Mouse (Mus musculus) kidney, embryonic 15.5 days (tissue): ENCODE data around the gene Olfr1341. TPM values are rescaled to one million over a fixed set of nuclear protein-coding genes. Genes with fewer than 3 reads are reported as not detected.
A peak's percentile ranks its signal among the peaks of the same experiment; 100 is the strongest.

Experiments used
- ATAC-seq: fragments of 200-750 bp; cut with Nextera tagmentation; replicated peaks from 2 replicates; pipeline ENCODE4 v1.8.0; 2017; ENCODE audit warnings: moderate TSS enrichment; ENCODE audit not compliant: low FRiP score
- H3K27ac ChIP-seq: fragments of 300-500 bp; sonication (generic); 2 replicates; pipeline ENCODE4 v1.5.1; 2015; ENCODE audit warnings: mild to moderate bottlenecking, inconsistent platforms
- H3K27me3 ChIP-seq: fragments of 300-500 bp; sonication (generic); 2 replicates; pipeline ENCODE4 v1.6.1; 2015; ENCODE audit warnings: inconsistent platforms
- H3K36me3 ChIP-seq: fragments of 300-500 bp; sonication (generic); 2 replicates; pipeline ENCODE4 v1.6.1; 2015; ENCODE audit warnings: inconsistent platforms
- H3K4me1 ChIP-seq: fragments of 300-500 bp; sonication (generic); 2 replicates; pipeline ENCODE4 v1.6.1; 2015; ENCODE audit warnings: inconsistent platforms
- H3K4me2 ChIP-seq: fragments of 300-500 bp; sonication (generic); 2 replicates; pipeline ENCODE4 v1.6.1; 2015; ENCODE audit warnings: moderate library complexity, mild to moderate bottlenecking, inconsistent platforms
- H3K4me3 ChIP-seq: fragments of 300-500 bp; sonication (generic); replicated peaks from 2 replicates; pipeline ENCODE4 v1.5.1; 2015; ENCODE audit warnings: mild to moderate bottlenecking, inconsistent platforms
- H3K9ac ChIP-seq: fragments of 300-500 bp; sonication (generic); 2 replicates; pipeline ENCODE4 v1.6.1; 2015; ENCODE audit warnings: mild to moderate bottlenecking, inconsistent platforms
- H3K9me3 ChIP-seq: fragments of 300-500 bp; sonication (generic); replicated peaks from 2 replicates; pipeline ENCODE4 v1.6.1; 2016; ENCODE audit warnings: inconsistent platforms
- WGBS: fragments of 180-500 bp; shearing (Covaris S2); methylation state at CpG from one replicate; pipeline ENCODE4 v1.1.7; 2015; ENCODE audit warnings: mixed read lengths; 5-methylcytosine and 5-hydroxymethylcytosine counted together
- polyA plus RNA-seq: library from polyadenylated mRNA; unstranded; fragments of >200 nt; fragmentation: Nextera tagmentation; extraction: Ambion mirVana; gene quantifications from 2 replicates; pipeline ENCODE4 v1.2.1, GENCODE M21; 2015

Gene Olfr1341
- not detected in 2 replicates for polyA plus RNA-seq

DNA sequence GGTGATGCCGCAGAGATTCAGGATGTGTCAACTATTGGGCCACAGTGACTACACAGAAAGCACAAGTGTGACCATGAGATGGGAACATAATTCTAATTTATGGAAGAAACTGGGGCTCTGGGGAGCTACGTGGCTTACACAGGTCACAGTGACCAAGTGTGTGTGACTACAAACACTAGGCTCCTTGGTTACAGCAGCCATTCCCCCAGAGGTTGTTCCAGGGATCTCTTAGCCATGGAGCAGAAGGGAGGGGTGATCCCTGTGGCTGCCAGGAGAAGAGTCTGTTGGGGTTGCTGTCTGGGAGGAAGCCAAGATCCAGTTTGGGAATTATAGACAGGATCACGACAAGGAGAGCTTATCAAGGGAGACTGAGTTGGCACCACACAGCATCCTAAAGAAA, at the start of gene Olfr1341:
Olfr1341 (plus strand) TSS at position 301 of the 400 bp plus-strand sequence.
- Histone ChIP-seq H3K27ac (no peak within 1 kb of the TSS), H3K4me1 (no peaks in the 10 kb centered on the region), H3K9me3 (no peaks in the 10 kb centered on the region), H3K9ac (no peak within 1 kb of the TSS), H3K4me3 (no peak within 1 kb of the TSS), H3K36me3 (no peaks in the 10 kb centered on the region), H3K4me2 (no peak within 1 kb of the TSS), H3K27me3 (0 out of 2 replicates have a peak, but pooled peaks cover 4% of the 10 kb centered on the region)
- 65% methylated on average over 3 of the region's 3 CpGs for WGBS
- no peak for ATAC-seq

DNA sequence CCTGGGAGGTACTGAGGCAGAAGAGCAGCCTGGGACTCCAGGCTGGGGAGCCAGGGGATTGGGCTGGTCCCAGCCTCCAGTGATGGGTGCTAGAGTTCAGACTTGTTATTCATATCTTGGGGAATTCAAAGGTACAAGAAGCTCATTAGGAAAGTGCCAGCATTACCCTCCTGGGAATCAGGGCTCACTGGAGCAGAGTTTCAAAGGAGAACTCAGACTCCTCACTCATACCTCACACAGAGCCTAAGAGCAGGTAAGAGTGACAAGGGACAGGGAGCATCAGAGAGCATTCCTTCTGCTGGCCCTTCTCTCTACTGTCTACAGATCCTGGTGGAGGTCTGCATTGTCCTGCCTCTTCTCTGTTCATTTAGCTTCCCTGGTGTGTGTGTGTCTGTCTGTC, 44.7 kb upstream of the Olfr1341 start, which contains the start of gene Olfr62:
Olfr62 (plus strand) TSS at position 301 of the 400 bp plus-strand sequence.
- H3K9ac ChIP-seq: no peak within 1 kb of the TSS

GRCm38 (mm10) chr4:118687086-118687485, 16.2 kb upstream of the Olfr1341 start:
- H3K4me2 ChIP-seq: no peak overlapping the region
- no peak for ATAC-seq
- no peak overlapping the region for H3K4me3 ChIP-seq
- H3K36me3 ChIP-seq: no peaks in the 10 kb centered on the region
- 0 out of 2 replicates have a peak, but pooled peaks cover 2% of the 10 kb centered on the region for H3K27me3 ChIP-seq
- 61% methylated on average over 2 of the region's 2 CpGs for WGBS
- H3K9me3 ChIP-seq: no peaks in the 10 kb centered on the region
- H3K27ac ChIP-seq: no peak overlapping the region
- no peaks in the 10 kb centered on the region for H3K4me1 ChIP-seq
- H3K9ac ChIP-seq: no peak overlapping the region

More for the DNA sequence above, 44.7 kb upstream of the Olfr1341 start, which contains the start of gene Olfr62:
- H3K9me3 ChIP-seq: no peaks in the 10 kb centered on the region
- H3K4me3 ChIP-seq: no peak within 1 kb of the TSS
- no peak within 1 kb of the TSS for H3K27ac ChIP-seq
- H3K4me2 ChIP-seq: no peak within 1 kb of the TSS
- H3K27me3 ChIP-seq: no peaks in the 10 kb centered on the region
- no peaks in the 10 kb centered on the region for H3K4me1 ChIP-seq
- H3K36me3 ChIP-seq: no peaks in the 10 kb centered on the region
- ATAC-seq: no peak

GRCm38 (mm10) chr4:118692412-118692973, 10.8 kb upstream of the Olfr1341 start, which contains the start of gene Olfr1342:
Gene Olfr1342 (minus strand): TSS chr4:118692756.
- peak; percentile 29; the same call in 1 of the 2 replicates for ATAC-seq
- WGBS: 44% methylated on average over 12 of the region's 12 CpGs

DNA sequence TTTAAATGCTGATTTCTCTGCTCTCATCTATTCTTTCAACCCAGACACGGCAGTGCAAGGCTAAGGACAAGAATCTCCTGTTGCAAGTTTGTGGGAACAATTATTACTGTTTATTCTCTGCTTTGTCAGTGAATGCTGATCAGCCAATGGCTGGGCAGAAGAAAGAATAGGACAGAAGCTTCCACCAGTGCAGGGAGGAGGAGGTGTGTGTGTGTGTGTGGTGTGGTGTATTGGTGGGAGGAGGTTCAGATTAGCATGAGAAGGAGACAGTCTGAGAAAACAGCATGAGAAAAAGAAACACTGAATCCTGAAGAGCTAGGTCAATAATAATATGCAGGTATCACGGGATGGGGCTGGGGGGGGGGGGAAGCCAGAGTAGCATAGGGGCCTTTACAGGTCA, 9.5 kb upstream of the Olfr1341 start:
- Histone ChIP-seq H3K9ac (no peak overlapping the region), H3K4me2 (no peak overlapping the region), H3K9me3 (no peaks in the 10 kb centered on the region), H3K4me1 (0 out of 2 replicates have a peak, but pooled peaks cover 6% of the 10 kb centered on the region), H3K27me3 (no peaks in the 10 kb centered on the region), H3K36me3 (no peaks in the 10 kb centered on the region), H3K27ac (no peak overlapping the region), H3K4me3 (no peak overlapping the region)
- 45% methylated on average over 2 of the region's 2 CpGs for WGBS
- ATAC-seq: no peak

More at GRCm38 (mm10) chr4:118692412-118692973, 10.8 kb upstream of the Olfr1341 start, which contains the start of gene Olfr1342:
- Histone ChIP-seq H3K9ac (no peak within 1 kb of the TSS), H3K4me3 (no peak within 1 kb of the TSS), H3K36me3 (no peaks in the 10 kb centered on the region), H3K27ac (peak within 1 kb of the TSS; percentile 59; the same call in 1 of the 2 replicates), H3K4me2 (peak within 1 kb of the TSS; percentile 25), H3K27me3 (no peaks in the 10 kb centered on the region), H3K9me3 (no peaks in the 10 kb centered on the region), H3K4me1 (0 out of 2 replicates have a peak, but pooled peaks cover 6% of the 10 kb centered on the region)

GRCm38 (mm10) chr4:118708086-118708485, 4.8 kb downstream of the Olfr1341 start:
- 0 out of 2 replicates have a peak, but pooled peaks cover 4% of the 10 kb centered on the region for H3K27me3 ChIP-seq
- H3K36me3 ChIP-seq: no peaks in the 10 kb centered on the region
- no peak overlapping the region for H3K4me2 ChIP-seq
- no peak for ATAC-seq
- no peaks in the 10 kb centered on the region for H3K4me1 ChIP-seq
- H3K27ac ChIP-seq: no peak overlapping the region
- no peak overlapping the region for H3K9ac ChIP-seq
- 83% methylated on average over 5 of the region's 5 CpGs for WGBS
- no peaks in the 10 kb centered on the region for H3K9me3 ChIP-seq
- H3K4me3 ChIP-seq: no peak overlapping the region

DNA sequence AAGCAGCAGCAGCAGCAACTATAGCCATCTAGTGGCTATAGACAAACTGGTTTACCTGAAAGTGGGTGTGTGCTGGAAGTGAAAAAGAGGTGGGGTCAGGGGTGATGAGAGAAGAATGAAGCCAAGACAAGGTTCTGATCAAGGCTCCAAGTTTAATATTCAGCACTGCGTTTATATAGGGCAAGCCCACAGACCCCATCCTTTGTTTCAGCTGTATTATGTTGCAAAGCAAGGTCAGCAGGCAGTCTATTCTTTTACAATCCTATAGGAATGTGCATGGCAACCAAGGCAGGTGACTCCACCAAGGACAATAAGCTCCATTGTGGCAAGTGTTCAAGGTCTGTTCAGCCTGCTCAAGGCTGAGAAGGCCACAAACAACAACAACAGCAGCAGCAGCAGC, 8.3 kb downstream of the Olfr1341 start:
- Histone ChIP-seq H3K9me3 (no peaks in the 10 kb centered on the region), H3K4me2 (no peak overlapping the region), H3K27me3 (no peaks in the 10 kb centered on the region), H3K27ac (no peak overlapping the region), H3K36me3 (no peaks in the 10 kb centered on the region), H3K9ac (no peak overlapping the region), H3K4me1 (no peaks in the 10 kb centered on the region), H3K4me3 (no peak overlapping the region)
- ATAC-seq: no peak
- 52% methylated on average over 1 of the region's 1 CpGs for WGBS

DNA sequence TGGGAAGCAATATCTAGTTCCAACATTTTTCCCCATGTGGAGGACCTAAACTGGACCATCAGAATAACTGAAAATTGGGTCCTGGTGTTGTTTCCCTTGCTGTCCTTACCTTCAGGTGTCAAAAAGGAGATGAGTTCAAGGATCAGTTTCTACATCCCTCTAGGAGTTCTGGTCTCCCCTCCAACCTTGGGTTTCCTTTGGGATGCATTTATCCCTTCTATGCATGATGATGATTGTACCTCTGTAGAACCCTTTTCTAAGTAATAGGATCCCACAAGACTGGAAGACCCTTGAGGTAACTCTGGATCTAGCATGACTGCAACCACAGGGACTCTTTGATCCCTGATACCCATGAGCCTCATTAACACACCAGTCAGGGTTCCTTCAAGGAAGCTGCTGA, 16.5 kb downstream of the Olfr1341 start, which contains the start of gene Olfr1340:
Olfr1340 (plus strand) TSS at position 301 of the 400 bp plus-strand sequence.
- Histone ChIP-seq H3K9me3 (no peaks in the 10 kb centered on the region), H3K4me1 (no peaks in the 10 kb centered on the region), H3K4me2 (no peak within 1 kb of the TSS), H3K9ac (no peak within 1 kb of the TSS), H3K27ac (no peak within 1 kb of the TSS), H3K36me3 (no peaks in the 10 kb centered on the region), H3K4me3 (no peak within 1 kb of the TSS), H3K27me3 (no peaks in the 10 kb centered on the region)
- ATAC-seq: no peak

DNA sequence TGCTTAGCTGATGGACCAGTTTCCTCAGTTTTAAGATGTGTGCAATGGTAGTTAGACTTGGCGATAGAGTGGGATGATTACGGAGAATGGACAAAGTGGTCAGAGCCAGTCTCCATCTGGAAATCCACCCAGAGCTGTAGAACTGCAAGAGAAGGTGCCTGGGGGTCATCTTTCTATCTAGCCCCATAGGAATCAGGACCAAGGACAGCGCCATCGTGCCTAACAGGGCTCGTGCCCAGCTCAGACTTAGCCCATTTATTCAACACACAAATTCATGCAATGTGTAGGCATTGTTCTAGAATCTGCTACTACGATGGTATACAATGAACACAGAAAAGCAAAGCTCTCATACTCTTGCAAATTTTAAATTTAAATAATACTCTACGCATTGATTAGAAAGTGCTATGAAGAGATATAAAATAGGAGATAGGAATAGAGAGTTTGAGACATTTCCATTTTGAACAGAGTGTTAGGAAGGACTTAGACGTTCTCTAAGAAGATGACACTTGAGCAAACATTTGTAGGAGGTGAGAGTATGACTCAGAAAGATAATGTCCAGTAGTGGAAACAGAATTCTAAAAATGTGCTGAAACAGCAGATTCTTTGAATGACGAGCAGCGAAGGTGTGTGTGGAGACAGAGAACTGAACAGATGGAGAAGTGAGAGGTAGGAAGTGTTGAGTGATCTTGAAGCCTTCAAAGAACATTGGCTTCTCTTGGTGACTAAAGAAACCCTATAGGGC, 18.6 kb downstream of the Olfr1341 start:
- WGBS: 55% methylated on average over 10 of the region's 10 CpGs
- H3K4me3 ChIP-seq: no peak overlapping the region
- no peaks in the 10 kb centered on the region for H3K36me3 ChIP-seq
- no peaks in the 10 kb centered on the region for H3K27me3 ChIP-seq
- ATAC-seq: no peak
- no peak overlapping the region for H3K4me2 ChIP-seq
- H3K9me3 ChIP-seq: no peaks in the 10 kb centered on the region
- H3K27ac ChIP-seq: no peak overlapping the region
- H3K9ac ChIP-seq: no peak overlapping the region
- H3K4me1 ChIP-seq: no peaks in the 10 kb centered on the region

GRCm38 (mm10) chr4:118731875-118732274, 28.6 kb downstream of the Olfr1341 start, which contains the start of gene Olfr1339:
Gene Olfr1339 (plus strand): TSS chr4:118732175.
- Histone ChIP-seq H3K9me3 (no peaks in the 10 kb centered on the region), H3K27ac (no peak within 1 kb of the TSS), H3K27me3 (no peaks in the 10 kb centered on the region), H3K4me1 (no peaks in the 10 kb centered on the region), H3K4me2 (no peak within 1 kb of the TSS), H3K4me3 (no peak within 1 kb of the TSS), H3K36me3 (no peaks in the 10 kb centered on the region), H3K9ac (no peak within 1 kb of the TSS)
- ATAC-seq: no peak
- 100% methylated on average over 1 of the region's 1 CpGs for WGBS

DNA sequence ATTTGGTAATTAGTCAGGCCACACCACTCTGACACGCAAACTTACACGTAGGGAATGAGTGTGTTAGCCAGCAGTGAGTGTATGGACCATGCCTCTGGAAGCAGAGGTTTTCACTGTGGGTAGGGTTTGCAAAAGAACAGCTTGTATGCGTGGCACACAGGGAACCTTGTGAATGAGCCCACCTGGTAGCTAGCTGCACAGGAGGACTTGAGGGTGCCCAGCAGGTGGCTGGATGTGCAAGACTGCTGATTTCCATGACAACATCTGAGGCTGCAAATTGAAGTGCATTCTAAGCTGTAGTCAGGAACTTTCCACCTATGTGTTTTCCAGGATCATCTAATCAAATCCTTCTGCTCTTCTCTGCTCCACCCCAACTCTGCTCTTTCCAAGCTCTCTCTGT, 36.3 kb downstream of the Olfr1341 start:
- ATAC-seq: no peak
- H3K36me3 ChIP-seq: no peaks in the 10 kb centered on the region
- 69% methylated on average over 3 of the region's 3 CpGs for WGBS
- H3K27me3 ChIP-seq: peaks cover 29% of the 10 kb centered on the region
- H3K4me1 ChIP-seq: no peaks in the 10 kb centered on the region
- H3K27ac ChIP-seq: no peak overlapping the region
- no peak overlapping the region for H3K9ac ChIP-seq
- no peak overlapping the region for H3K4me3 ChIP-seq
- H3K9me3 ChIP-seq: no peaks in the 10 kb centered on the region
- no peak overlapping the region for H3K4me2 ChIP-seq

- no peak for ATAC-seq
- no peak overlapping the region for H3K4me2 ChIP-seq
- H3K4me1 ChIP-seq: no peaks in the 10 kb centered on the region
- H3K27me3 ChIP-seq: peaks cover 29% of the 10 kb centered on the region
- WGBS: 8% methylated on average over 11 of the region's 11 CpGs
- H3K36me3 ChIP-seq: no peaks in the 10 kb centered on the region
- peaks cover 1% of the 10 kb centered on the region; the same call in 1 of the 2 replicates for H3K9me3 ChIP-seq
- no peak overlapping the region for H3K9ac ChIP-seq
- H3K27ac ChIP-seq: no peak overlapping the region
- H3K4me3 ChIP-seq: no peak overlapping the region
Measured at GRCm38 (mm10) chr4:118740988-118741698, 37.8 kb downstream of the Olfr1341 start.
